Mouse (Mus musculus): ENCODE data around the gene Snai3. TPM values are rescaled to one million over a fixed set of nuclear protein-coding genes. Genes with fewer than 3 reads are reported as not detected.
A peak's percentile ranks its signal among the peaks of the same experiment; 100 is the strongest.

Snai3 gene
- polyA plus RNA-seq, 1 experiment from 2014 or later, result not detected

DNA sequence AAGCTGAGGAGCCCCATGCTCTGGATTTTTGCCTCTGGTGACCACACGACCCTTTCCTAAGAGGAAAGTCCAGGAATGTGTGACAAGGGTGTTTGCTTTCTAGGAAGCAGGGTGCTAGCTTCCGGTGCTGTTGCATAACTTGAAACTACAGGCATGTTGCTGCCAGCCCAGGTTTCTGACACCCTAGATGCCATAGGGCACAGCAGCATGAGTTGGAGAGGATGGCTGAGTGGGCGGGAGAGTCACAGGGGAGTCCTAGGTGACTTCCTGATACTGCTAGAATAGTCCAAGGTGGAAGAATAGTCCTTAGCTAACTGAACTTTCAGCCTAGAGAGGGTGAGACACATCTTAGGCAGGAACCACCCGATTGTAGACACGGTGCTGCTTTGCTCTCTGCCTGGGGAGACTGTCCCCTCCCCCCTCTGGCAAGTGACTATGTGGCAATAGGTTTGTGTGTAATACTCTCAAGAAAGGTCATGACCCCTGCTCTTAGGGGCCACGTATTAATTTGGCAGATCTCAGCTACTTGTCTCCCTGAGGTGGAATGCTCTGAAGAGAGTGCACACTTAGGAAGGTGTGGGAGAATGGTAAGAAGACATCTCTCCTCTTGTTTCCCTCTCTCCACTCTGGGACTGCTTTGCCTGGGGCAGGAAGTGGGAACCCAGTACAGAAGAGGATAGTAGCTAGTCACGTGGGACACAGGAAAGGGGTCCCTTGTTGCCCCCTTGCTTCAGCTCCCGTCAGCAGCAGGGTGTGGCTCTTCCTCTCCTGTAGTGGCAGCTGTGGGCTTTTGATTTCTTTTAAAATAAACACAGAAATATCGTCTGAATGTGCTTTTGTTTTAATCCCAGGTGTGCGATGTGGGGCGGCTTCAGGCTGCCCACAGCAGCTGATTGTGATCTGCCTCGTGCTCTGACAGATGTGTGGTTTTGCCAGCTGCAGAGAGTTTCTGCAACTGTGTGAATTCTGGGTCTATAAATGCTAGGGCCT is 3.4 kb upstream of the Snai3 start:
- WGBS, result 69% methylated on average over 12 of the region's 12 CpGs
- DNase-seq, result no peak
- Histone ChIP-seq H3K27me3 (ENCODE audit: control insufficient read depth, insufficient read depth, low read length) (peaks cover 34% of the 10 kb centered on the region), H3K9ac (replicated peaks; ENCODE audit: low read length) (no peak overlapping the region), H3K4me3 (replicated peaks; ENCODE audit: low read depth, low read length) (no peak overlapping the region), H3K4me1 (ENCODE audit: control insufficient read depth, insufficient read depth, low read length) (peaks cover 6% of the 10 kb centered on the region; the same call in 1 of the 2 replicates), H3K4me2 (ENCODE audit: low read length) (no peak overlapping the region), H3K36me3 (ENCODE audit: control insufficient read depth, insufficient read depth, low read length) (peaks cover 32% of the 10 kb centered on the region), H3K27ac (replicated peaks; ENCODE audit: low read depth, low read length) (no peak overlapping the region), H3K9me3 (ENCODE audit: control insufficient read depth, low read length) (no peaks in the 10 kb centered on the region)
- no peak for ATAC-seq (ENCODE audit: low FRiP score, low TSS enrichment)

DNA sequence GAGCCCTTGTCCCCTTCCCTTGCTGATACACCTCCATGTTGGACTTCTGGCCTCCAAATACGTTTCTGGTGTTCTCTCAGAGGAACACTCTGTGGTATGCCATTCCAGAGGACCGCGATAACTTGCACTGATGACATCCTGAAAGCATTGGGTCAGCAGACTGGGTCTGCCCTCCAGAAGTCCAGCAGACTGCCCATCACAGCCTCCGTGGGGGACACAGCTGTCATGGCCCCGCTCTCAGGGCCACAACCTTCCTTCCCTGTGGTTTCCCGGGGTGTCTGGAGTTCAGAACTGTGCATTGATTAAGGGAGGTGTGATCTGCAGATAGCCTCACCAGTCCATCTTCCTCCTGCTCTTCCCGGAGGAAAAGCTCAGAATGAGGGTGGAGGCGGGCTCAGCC is 2.0 kb upstream of the Snai3 start:
- 72% methylated on average over 8 of the region's 8 CpGs for WGBS
- H3K9ac ChIP-seq (replicated peaks; ENCODE audit: low read length), result no peak overlapping the region
- H3K36me3 ChIP-seq (ENCODE audit: control insufficient read depth, insufficient read depth, low read length), result peaks cover 18% of the 10 kb centered on the region
- no peaks in the 10 kb centered on the region for H3K9me3 ChIP-seq (ENCODE audit: control insufficient read depth, low read length)
- H3K4me1 ChIP-seq (ENCODE audit: control insufficient read depth, insufficient read depth, low read length), result peaks cover 6% of the 10 kb centered on the region; the same call in 1 of the 2 replicates
- ATAC-seq (ENCODE audit: low FRiP score, low TSS enrichment) (no peak), DNase-seq (no peak)
- H3K27ac ChIP-seq (replicated peaks; ENCODE audit: low read depth, low read length), result no peak overlapping the region
- no peak overlapping the region for H3K4me2 ChIP-seq (ENCODE audit: low read length)
- peaks cover 41% of the 10 kb centered on the region for H3K27me3 ChIP-seq (ENCODE audit: control insufficient read depth, insufficient read depth, low read length)
- H3K4me3 ChIP-seq (replicated peaks; ENCODE audit: low read depth, low read length), result no peak overlapping the region

DNA sequence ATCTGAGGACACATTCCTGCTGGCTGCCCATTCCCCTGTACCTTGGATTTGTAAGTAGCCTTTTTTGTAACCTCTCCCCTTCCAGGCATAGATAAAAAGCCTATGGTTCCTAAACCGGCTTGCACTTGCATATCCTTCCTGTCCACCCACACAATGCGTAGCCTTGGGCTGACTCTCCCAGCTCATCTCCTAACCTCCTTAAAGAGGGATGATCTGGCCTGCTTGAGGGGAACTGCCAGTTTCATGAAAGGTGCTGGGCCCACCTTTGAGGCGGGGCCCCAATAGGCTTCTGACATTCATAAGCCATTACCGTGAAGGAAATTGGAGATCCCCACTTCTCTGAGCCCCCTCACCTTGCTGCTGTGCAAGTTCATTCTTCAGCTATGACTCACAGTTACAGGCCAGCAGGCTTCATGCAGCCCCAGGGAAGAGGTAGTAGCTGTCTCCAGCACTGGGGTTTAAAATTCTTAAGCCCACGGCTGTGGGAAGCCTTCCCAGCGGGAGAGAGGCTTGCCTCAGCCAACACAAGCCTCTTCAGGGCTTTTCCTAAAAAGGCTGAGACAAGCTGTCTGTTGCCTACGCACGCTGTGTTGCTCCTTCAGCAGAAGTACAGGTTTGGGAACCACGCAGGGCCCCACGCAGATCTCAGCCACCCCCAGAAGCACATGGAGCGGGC is 1.1 kb upstream of the Snai3 start:
- DNase-seq (no peak), ATAC-seq (ENCODE audit: low FRiP score, low TSS enrichment) (no peak)
- H3K27ac ChIP-seq (replicated peaks; ENCODE audit: low read depth, low read length), result no peak overlapping the region
- H3K9ac ChIP-seq (replicated peaks; ENCODE audit: low read length), result no peak overlapping the region
- no peak overlapping the region for H3K4me2 ChIP-seq (ENCODE audit: low read length)
- no peak overlapping the region for H3K4me3 ChIP-seq (replicated peaks; ENCODE audit: low read depth, low read length)
- peaks cover 9% of the 10 kb centered on the region for H3K36me3 ChIP-seq (ENCODE audit: control insufficient read depth, insufficient read depth, low read length)
- H3K4me1 ChIP-seq (ENCODE audit: control insufficient read depth, insufficient read depth, low read length), result peaks cover 6% of the 10 kb centered on the region; the same call in 1 of the 2 replicates
- peaks cover 41% of the 10 kb centered on the region for H3K27me3 ChIP-seq (ENCODE audit: control insufficient read depth, insufficient read depth, low read length)
- H3K9me3 ChIP-seq (ENCODE audit: control insufficient read depth, low read length), result no peaks in the 10 kb centered on the region
- WGBS, result 69% methylated on average over 11 of the region's 11 CpGs

- DNase-seq (no peak), ATAC-seq (ENCODE audit: low FRiP score, low TSS enrichment) (no peak)
- peaks cover 6% of the 10 kb centered on the region; the same call in 1 of the 2 replicates for H3K4me1 ChIP-seq (ENCODE audit: control insufficient read depth, insufficient read depth, low read length)
- H3K9me3 ChIP-seq (ENCODE audit: control insufficient read depth, low read length), result no peaks in the 10 kb centered on the region
- no peaks in the 10 kb centered on the region for H3K36me3 ChIP-seq (ENCODE audit: control insufficient read depth, insufficient read depth, low read length)
- no peak overlapping the region for H3K9ac ChIP-seq (replicated peaks; ENCODE audit: low read length)
- 28% methylated on average over 7 of the region's 7 CpGs for WGBS
- H3K27me3 ChIP-seq (ENCODE audit: control insufficient read depth, insufficient read depth, low read length), result peaks cover 41% of the 10 kb centered on the region
- H3K4me3 ChIP-seq (replicated peaks; ENCODE audit: low read depth, low read length), result peak overlapping the region; percentile 31
- no peak overlapping the region for H3K27ac ChIP-seq (replicated peaks; ENCODE audit: low read depth, low read length)
- H3K4me2 ChIP-seq (ENCODE audit: low read length), result peak overlapping the region; percentile 61; the same call in 1 of the 2 replicates
These were observed 543 bp downstream of the Snai3 start for GRCm38 (mm10) chr8:122459990-122460389.

GRCm38 (mm10) chr8:122459218-122459900 is 1.2 kb downstream of the Snai3 start:
- no peaks in the 10 kb centered on the region for H3K9me3 ChIP-seq (ENCODE audit: control insufficient read depth, low read length)
- no peak overlapping the region for H3K4me2 ChIP-seq (ENCODE audit: low read length)
- no peak overlapping the region for H3K9ac ChIP-seq (replicated peaks; ENCODE audit: low read length)
- peaks cover 41% of the 10 kb centered on the region for H3K27me3 ChIP-seq (ENCODE audit: control insufficient read depth, insufficient read depth, low read length)
- peak; percentile 16 for DNase-seq
- H3K27ac ChIP-seq (replicated peaks; ENCODE audit: low read depth, low read length), result no peak overlapping the region
- no peak for ATAC-seq (ENCODE audit: low FRiP score, low TSS enrichment)
- H3K4me3 ChIP-seq (replicated peaks; ENCODE audit: low read depth, low read length), result no peak overlapping the region
- no peaks in the 10 kb centered on the region for H3K36me3 ChIP-seq (ENCODE audit: control insufficient read depth, insufficient read depth, low read length)
- WGBS, result 58% methylated on average over 6 of the region's 6 CpGs
- H3K4me1 ChIP-seq (ENCODE audit: control insufficient read depth, insufficient read depth, low read length), result peaks cover 6% of the 10 kb centered on the region; the same call in 1 of the 2 replicates

GRCm38 (mm10) chr8:122457171-122457570 is 3.4 kb downstream of the Snai3 start:
- Histone ChIP-seq H3K36me3 (ENCODE audit: control insufficient read depth, insufficient read depth, low read length) (no peaks in the 10 kb centered on the region), H3K27ac (replicated peaks; ENCODE audit: low read depth, low read length) (no peak overlapping the region), H3K4me1 (ENCODE audit: control insufficient read depth, insufficient read depth, low read length) (peaks cover 6% of the 10 kb centered on the region; the same call in 1 of the 2 replicates), H3K9me3 (ENCODE audit: control insufficient read depth, low read length) (no peaks in the 10 kb centered on the region), H3K27me3 (ENCODE audit: control insufficient read depth, insufficient read depth, low read length) (peaks cover 35% of the 10 kb centered on the region), H3K4me2 (ENCODE audit: low read length) (no peak overlapping the region), H3K9ac (replicated peaks; ENCODE audit: low read length) (no peak overlapping the region), H3K4me3 (replicated peaks; ENCODE audit: low read depth, low read length) (no peak overlapping the region)
- ATAC-seq (ENCODE audit: low FRiP score, low TSS enrichment) (no peak), DNase-seq (no peak)
- 70% methylated on average over 11 of the region's 11 CpGs for WGBS

- DNase-seq (no peak), ATAC-seq (ENCODE audit: low FRiP score, low TSS enrichment) (no peak)
- Histone ChIP-seq H3K36me3 (ENCODE audit: control insufficient read depth, insufficient read depth, low read length) (no peaks in the 10 kb centered on the region), H3K9ac (replicated peaks; ENCODE audit: low read length) (no peak overlapping the region), H3K9me3 (ENCODE audit: control insufficient read depth, low read length) (no peaks in the 10 kb centered on the region), H3K27me3 (ENCODE audit: control insufficient read depth, insufficient read depth, low read length) (peaks cover 8% of the 10 kb centered on the region), H3K4me1 (ENCODE audit: control insufficient read depth, insufficient read depth, low read length) (no peaks in the 10 kb centered on the region), H3K4me3 (replicated peaks; ENCODE audit: low read depth, low read length) (no peak overlapping the region), H3K27ac (replicated peaks; ENCODE audit: low read depth, low read length) (no peak overlapping the region), H3K4me2 (ENCODE audit: low read length) (no peak overlapping the region)
- 89% methylated on average over 6 of the region's 6 CpGs for WGBS
These were observed 6.1 kb downstream of the Snai3 start for GRCm38 (mm10) chr8:122454409-122454808.

DNA sequence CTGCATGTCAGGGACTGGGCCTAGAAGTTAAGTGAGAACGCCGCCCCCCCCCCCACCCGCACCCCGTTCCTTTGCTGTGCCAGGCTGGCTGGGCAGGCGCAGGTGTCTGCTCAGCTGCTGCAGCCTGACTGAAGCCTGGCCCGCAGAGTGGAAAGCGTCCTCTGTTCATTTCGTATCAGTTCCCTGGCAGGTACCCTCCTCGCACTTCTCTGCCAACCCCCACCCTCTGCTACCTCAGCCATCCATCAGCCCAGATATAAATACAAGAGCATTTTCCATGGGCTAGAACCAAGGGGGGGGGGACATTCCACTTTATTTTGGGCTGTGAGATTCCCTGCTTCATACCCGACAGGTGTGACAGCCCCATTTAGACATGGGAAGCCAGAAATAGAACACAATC is 8.4 kb downstream of the Snai3 start:
- no peaks in the 10 kb centered on the region for H3K4me1 ChIP-seq (ENCODE audit: control insufficient read depth, insufficient read depth, low read length)
- no peak overlapping the region for H3K4me3 ChIP-seq (replicated peaks; ENCODE audit: low read depth, low read length)
- no peak overlapping the region for H3K4me2 ChIP-seq (ENCODE audit: low read length)
- no peaks in the 10 kb centered on the region for H3K9me3 ChIP-seq (ENCODE audit: control insufficient read depth, low read length)
- H3K27ac ChIP-seq (replicated peaks; ENCODE audit: low read depth, low read length), result no peak overlapping the region
- ATAC-seq (ENCODE audit: low FRiP score, low TSS enrichment) (no peak), DNase-seq (no peak)
- WGBS, result 91% methylated on average over 10 of the region's 10 CpGs
- H3K9ac ChIP-seq (replicated peaks; ENCODE audit: low read length), result no peak overlapping the region
- H3K27me3 ChIP-seq (ENCODE audit: control insufficient read depth, insufficient read depth, low read length), result no peaks in the 10 kb centered on the region
- no peaks in the 10 kb centered on the region for H3K36me3 ChIP-seq (ENCODE audit: control insufficient read depth, insufficient read depth, low read length)

All from midbrain, embryonic 14.5 days (tissue).